Mouse (Mus musculus) liver, postnatal 0 days (tissue): ENCODE results near the gene Ace.

Source experiments
- CTCF ChIP-seq: sonication (generic); IDR thresholded peaks from 2 replicates; pipeline ENCODE4 v1.5.1; 2016; ENCODE audit warnings: antibody characterized with exemption, low read depth
- EP300 ChIP-seq: IDR thresholded peaks from 2 replicates; pipeline ENCODE4 v1.6.1; 2016; ENCODE audit warnings: antibody characterized with exemption, low read depth, mild to moderate bottlenecking

- TF ChIP-seq EP300: no peak
- TF ChIP-seq CTCF: no peak
Measured at GRCm38 (mm10) chr11:105978634-105979033, 10.9 kb downstream of the Ace start.
